Mouse (Mus musculus) embryonic fibroblast, embryonic 13.5 days (primary cell): ENCODE data around the gene Gcm1. TPM values are rescaled to one million over a fixed set of nuclear protein-coding genes. Genes with fewer than 3 reads are reported as not detected.
"Not testable (repeated sequence)": the region's sequence is repeated elsewhere in the genome, so short reads cannot be mapped to it uniquely, and the experiment has no call there.

ENCODE experiments used
- H3K27ac ChIP-seq: 2 replicates; pipeline ENCODE4 v1.5.1; 2012; ENCODE audit warnings: low read length, control low read depth, inconsistent platforms; ENCODE audit not compliant: insufficient read depth
- H3K4me1 ChIP-seq: 2 replicates; pipeline ENCODE4 v1.6.1; 2011; ENCODE audit warnings: low read length; ENCODE audit not compliant: control insufficient read depth, insufficient read depth
- H3K4me3 ChIP-seq: 2 replicates; pipeline ENCODE4 v1.5.1; 2011; ENCODE audit warnings: mild to moderate bottlenecking, control low read depth, low read length; ENCODE audit not compliant: insufficient read depth
- CTCF ChIP-seq: IDR thresholded peaks from 2 replicates; pipeline ENCODE4 v1.5.1; 2011; ENCODE audit warnings: mild to moderate bottlenecking, control low read depth, low read length, moderate library complexity, borderline replicate concordance; ENCODE audit not compliant: insufficient read depth
- POLR2A ChIP-seq: IDR thresholded peaks from 2 replicates; pipeline ENCODE4 v1.6.1; 2011; ENCODE audit warnings: low read depth, mild to moderate bottlenecking, control low read depth, low read length, moderate library complexity
- polyA plus RNA-seq: library from polyadenylated mRNA; stranded (reverse); fragments of >200 nt; gene quantifications from 2 replicates; pipeline ENCODE4 v1.2.4, GENCODE M21; 2011; ENCODE audit warnings: low read depth; ENCODE audit not compliant: missing spikeins, insufficient read length

Gcm1 gene
- polyA plus RNA-seq, 1 experiment, result not detected

DNA sequence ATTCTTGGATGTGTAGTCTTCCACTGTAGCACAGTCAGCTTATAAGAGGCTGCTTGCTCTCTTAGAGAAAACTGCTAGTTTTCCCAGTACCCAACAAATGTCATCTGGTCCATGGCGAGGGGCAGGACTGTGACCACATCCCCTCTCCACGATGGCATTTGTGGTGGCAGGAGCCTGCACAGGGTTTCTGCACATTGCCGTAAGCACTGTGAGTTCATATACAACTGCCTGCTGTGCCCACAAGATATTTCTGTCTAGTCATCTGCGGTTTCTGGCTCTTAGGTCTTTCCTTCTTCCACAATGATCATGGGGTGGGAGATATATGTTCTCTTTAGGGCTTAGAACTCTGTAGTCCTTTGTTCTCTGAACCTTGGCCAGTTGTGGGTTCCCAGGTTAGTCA is 19.9 kb downstream of the Gcm1 start:
- TF ChIP-seq CTCF (no peak), POLR2A (no peak)
- no peaks in the 10 kb centered on the region for H3K4me1 ChIP-seq
- no peak overlapping the region for H3K4me3 ChIP-seq

DNA sequence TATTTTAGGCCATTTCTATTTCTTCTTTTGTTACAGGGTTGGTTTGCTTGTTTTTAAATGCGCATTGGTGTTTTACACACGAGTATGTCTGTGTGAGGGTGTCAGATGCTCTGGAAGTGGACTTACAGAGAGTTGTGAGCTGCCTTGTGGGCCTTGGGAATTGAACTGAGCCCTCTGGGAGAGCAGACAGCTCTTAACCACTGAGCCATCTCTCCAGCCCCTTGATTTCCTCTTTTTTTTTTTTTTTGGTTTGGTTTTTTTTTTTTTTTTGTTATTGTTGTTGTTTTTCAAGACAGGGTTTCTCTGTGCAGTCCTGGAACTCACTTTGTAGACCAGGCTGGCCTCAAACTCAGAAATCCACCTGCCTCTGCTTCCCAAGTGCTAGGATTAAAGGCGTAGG is 21.6 kb downstream of the Gcm1 start:
- not testable (repeated sequence) for H3K27ac ChIP-seq, H3K4me1 ChIP-seq, H3K4me3 ChIP-seq

More for the DNA sequence above, 19.9 kb downstream of the Gcm1 start:
- H3K27ac ChIP-seq, result no peak overlapping the region

GRCm38 (mm10) chr9:78073713-78074340 is 22.1 kb downstream of the Gcm1 start:
- no peak overlapping the region for H3K4me3 ChIP-seq
- TF ChIP-seq POLR2A (no peak), CTCF (no peak)
- H3K27ac ChIP-seq, result no peak overlapping the region
- no peaks in the 10 kb centered on the region for H3K4me1 ChIP-seq

DNA sequence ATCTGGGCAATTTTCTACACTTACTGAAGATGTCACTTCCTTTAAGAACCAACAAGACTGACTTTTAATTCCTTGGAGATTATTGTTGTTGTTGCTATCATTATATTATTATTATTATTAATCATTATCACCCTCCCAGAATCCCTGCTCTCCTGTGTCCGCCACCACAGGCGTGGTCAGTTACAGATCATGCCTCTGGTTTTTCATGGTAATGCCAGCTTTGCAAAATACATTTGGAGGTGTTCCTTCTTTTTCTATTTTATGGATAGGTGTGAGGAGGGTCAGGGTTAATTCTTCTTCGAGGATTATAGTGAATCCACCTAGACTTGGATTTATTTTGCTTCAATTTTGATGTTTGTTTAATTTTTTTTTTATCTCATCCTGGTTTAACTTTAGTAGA is 23.5 kb downstream of the Gcm1 start:
- no peak overlapping the region for H3K27ac ChIP-seq
- H3K4me1 ChIP-seq, result no peaks in the 10 kb centered on the region
- no peak overlapping the region for H3K4me3 ChIP-seq
- no peak for TF ChIP-seq CTCF

DNA sequence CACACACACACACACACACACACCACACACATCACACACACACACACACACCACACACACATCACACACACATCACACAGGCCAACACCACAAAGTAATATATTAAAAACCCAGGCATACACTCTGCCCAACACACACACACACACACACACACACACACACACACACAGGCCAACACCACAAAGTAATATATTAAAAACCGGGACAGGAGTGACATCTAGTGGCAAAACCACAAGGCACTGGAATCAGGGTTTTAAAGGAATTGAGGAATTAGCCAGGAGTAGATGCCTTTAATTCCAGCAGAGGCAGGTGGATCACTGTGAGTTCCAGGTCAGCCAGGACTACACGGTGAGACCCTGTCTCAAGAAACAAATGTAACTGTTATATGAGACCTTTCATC is 26.5 kb downstream of the Gcm1 start:
- no peaks in the 10 kb centered on the region for H3K4me1 ChIP-seq
- TF ChIP-seq CTCF (no peak), POLR2A (no peak)
- H3K27ac ChIP-seq, result no peak overlapping the region
- no peak overlapping the region for H3K4me3 ChIP-seq

- Histone ChIP-seq H3K4me3 (no peak overlapping the region), H3K4me1 (no peaks in the 10 kb centered on the region), H3K27ac (no peak overlapping the region)
- TF ChIP-seq POLR2A, result no peak
- no peak for TF ChIP-seq CTCF
Observed at GRCm38 (mm10) chr9:78081835-78082234, 30.1 kb downstream of the Gcm1 start.

GRCm38 (mm10) chr9:78084341-78084740 is 32.6 kb downstream of the Gcm1 start:
- no peaks in the 10 kb centered on the region for H3K4me1 ChIP-seq
- no peak overlapping the region for H3K4me3 ChIP-seq
- TF ChIP-seq POLR2A (no peak), CTCF (no peak)
- H3K27ac ChIP-seq, result no peak overlapping the region

DNA sequence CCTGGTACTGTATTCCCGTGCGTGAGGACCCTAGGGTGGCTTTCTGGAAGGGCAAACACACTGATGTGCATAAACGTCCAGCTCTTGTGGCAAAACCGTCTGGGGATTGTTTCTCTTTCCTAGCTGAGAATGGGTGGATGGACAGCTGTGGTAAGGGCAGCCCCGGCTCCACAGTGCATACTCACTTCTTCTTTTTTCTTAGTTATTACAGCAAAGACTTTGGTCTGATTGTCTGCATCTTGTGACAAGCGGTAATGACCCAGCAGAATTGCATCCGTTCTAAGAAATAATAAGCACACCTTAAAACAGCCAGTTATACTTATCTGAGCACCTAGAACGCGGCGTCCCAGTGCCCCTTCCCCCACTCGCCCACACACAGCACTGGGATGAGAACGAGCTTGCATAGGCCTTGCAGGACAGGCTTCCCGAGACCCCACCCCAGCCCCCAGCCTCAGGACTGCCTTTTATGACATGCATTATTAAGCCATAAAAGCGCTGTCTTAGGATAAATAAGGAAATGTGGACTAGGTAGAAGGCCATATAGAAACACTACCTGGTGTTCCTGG is 34.1 kb downstream of the Gcm1 start:
- TF ChIP-seq POLR2A, result no peak
- no peak for TF ChIP-seq CTCF
- H3K27ac ChIP-seq, result no peak overlapping the region
- no peak overlapping the region for H3K4me3 ChIP-seq
- no peaks in the 10 kb centered on the region for H3K4me1 ChIP-seq

GRCm38 (mm10) chr9:78087751-78088150 is 36.0 kb downstream of the Gcm1 start:
- no peak overlapping the region for H3K27ac ChIP-seq
- H3K4me1 ChIP-seq, result no peaks in the 10 kb centered on the region
- H3K4me3 ChIP-seq, result no peak overlapping the region
- TF ChIP-seq CTCF (no peak), POLR2A (no peak)

GRCm38 (mm10) chr9:78088521-78088920 is 36.8 kb downstream of the Gcm1 start:
- Histone ChIP-seq H3K4me3 (no peak overlapping the region), H3K27ac (no peak overlapping the region), H3K4me1 (no peaks in the 10 kb centered on the region)
- no peak for TF ChIP-seq CTCF
- TF ChIP-seq POLR2A, result no peak

- Histone ChIP-seq H3K27ac (no peak overlapping the region), H3K4me1 (no peaks in the 10 kb centered on the region), H3K4me3 (no peak overlapping the region)
- TF ChIP-seq CTCF (no peak), POLR2A (no peak)
Observed at GRCm38 (mm10) chr9:78088971-78089370, 37.2 kb downstream of the Gcm1 start.

- Histone ChIP-seq H3K4me1 (no peaks in the 10 kb centered on the region), H3K4me3 (no peak overlapping the region), H3K27ac (no peak overlapping the region)
- TF ChIP-seq CTCF (no peak), POLR2A (no peak)
Observed at GRCm38 (mm10) chr9:78089906-78090305, 38.2 kb downstream of the Gcm1 start.
